Mouse (Mus musculus): ENCODE measurements around the gene Pi4k2b.

DNA sequence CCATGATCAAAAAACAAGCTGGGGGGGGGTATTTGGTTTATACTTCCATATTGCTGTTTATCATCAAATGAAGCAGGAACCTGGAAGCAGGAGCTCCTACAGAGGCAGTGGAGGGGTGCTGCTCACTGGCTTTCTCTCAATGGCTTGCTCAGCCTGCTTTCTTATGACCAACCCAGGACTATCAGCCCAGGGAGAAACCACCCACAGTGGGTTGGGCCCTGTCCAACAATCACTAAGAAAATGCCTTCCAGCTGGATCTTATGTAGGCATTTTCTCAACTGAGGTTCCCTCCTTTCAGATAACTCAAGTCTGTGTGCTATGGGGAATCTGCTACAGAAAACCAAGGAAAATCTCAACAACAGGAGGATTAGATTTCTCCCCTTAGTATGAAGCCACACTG is 12.8 kb downstream of the Pi4k2b start:
- no peak for TF ChIP-seq POLR2A (IDR thresholded peaks at IDR 0.05; ENCODE audit: insufficient read length, low read depth)
- no peak for TF ChIP-seq USF1 (IDR thresholded peaks at IDR 0.05; ENCODE audit: low read depth)
- TF ChIP-seq CEBPB (IDR thresholded peaks at IDR 0.05; ENCODE audit: insufficient read depth, poor library complexity, severe bottlenecking): no peak
- TF ChIP-seq E2F4 (IDR thresholded peaks at IDR 0.05; ENCODE audit: insufficient read depth): no peak
- no peak for TF ChIP-seq POLR2AphosphoS2 (IDR thresholded peaks at IDR 0.05; ENCODE audit: insufficient read length, low read depth)
- TF ChIP-seq MYOG (IDR thresholded peaks at IDR 0.05; ENCODE audit: control insufficient read depth in 1 of 3, insufficient read depth in 1 of 3, insufficient read length in 2 of 3, low read depth in 2 of 3): no peak
- TF ChIP-seq MYOD1 (IDR thresholded peaks at IDR 0.05; ENCODE audit: control insufficient read depth in 1 of 3, insufficient read length in 2 of 3, low read depth in 2 of 3): no peak
- TF ChIP-seq TCF12 (IDR thresholded peaks at IDR 0.05; ENCODE audit: insufficient read depth, poor library complexity, severe bottlenecking): no peak
